Mouse (Mus musculus): ENCODE measurements around the gene Arid1a.

GRCm38 (mm10) chr4:133631769-133632411, 124.7 kb downstream of the Arid1a start:
- TF ChIP-seq CTCF (IDR thresholded peaks at IDR 0.05; ENCODE audit: low read depth, low read length) (no peak), GATA1 (IDR thresholded peaks at IDR 0.05; ENCODE audit: borderline replicate concordance, low read length) (no peak)
